Mouse (Mus musculus) embryo, embryonic 11 days (tissue): ENCODE data around the gene Tmem14a.
A peak's percentile ranks its signal among the peaks of the same experiment; 100 is the strongest.
"Not testable (repeated sequence)": the region's sequence is repeated elsewhere in the genome, so short reads cannot be mapped to it uniquely, and the experiment has no call there.

Experiments used
- DNase-seq: peaks from one replicate; pipeline ENCODE4 v3.0.0-alpha.2; 2015

The Tmem14a gene

DNA sequence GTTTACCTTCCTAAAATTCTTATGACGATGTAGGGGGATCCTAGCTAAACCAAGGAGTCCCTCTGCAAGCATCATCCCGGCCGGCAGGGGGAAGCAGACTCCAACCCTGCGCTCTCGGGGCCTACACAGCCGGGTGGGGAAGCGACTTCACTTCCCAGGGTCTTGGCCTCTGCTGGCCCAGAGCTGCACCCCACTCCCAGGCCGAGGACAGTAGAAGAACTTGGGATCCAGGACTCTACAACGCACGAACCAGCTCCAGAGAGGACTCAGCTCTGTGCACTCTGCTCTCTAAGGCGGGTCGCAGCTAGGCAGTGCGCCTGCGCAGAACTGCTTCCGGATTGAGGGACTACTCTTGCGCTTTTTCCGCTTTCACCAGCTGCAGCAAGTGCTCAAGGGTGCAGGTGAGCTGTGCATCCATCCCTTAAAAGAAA lies at the start of gene Tmem14a:
Tmem14a (plus strand) TSS at position 87 of the 431 bp plus-strand sequence.
- DNase-seq: peak; percentile 88

GRCm38 (mm10) chr1:21185196-21185595 lies 33.2 kb upstream of the Tmem14a start:
- no peak for DNase-seq

DNA sequence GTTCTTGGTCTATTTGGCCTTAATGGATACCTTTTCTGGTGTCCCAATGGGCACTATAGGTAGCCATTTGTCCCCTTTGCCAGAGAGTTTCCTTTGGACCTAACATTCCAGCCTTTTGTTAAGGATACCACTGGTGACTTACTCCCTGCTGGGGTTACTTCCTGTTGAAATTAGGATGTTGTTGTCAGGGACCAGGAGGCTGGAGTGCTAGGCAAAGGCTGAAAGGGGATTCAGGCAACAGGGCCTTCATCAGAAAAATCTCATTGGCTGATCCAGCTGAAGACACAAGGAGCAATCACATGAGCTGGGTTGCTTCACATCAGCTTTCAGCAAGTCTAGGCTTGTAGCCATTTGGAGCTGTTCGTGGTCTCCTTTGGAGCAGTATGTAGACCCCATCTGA lies 12.1 kb upstream of the Tmem14a start:
- DNase-seq: no peak

GRCm38 (mm10) chr1:21213537-21213936 lies 4.8 kb upstream of the Tmem14a start:
- DNase-seq: not testable (repeated sequence)

- DNase-seq: not testable (repeated sequence)
Measured at GRCm38 (mm10) chr1:21213991-21214692, 4.2 kb upstream of the Tmem14a start.

DNA sequence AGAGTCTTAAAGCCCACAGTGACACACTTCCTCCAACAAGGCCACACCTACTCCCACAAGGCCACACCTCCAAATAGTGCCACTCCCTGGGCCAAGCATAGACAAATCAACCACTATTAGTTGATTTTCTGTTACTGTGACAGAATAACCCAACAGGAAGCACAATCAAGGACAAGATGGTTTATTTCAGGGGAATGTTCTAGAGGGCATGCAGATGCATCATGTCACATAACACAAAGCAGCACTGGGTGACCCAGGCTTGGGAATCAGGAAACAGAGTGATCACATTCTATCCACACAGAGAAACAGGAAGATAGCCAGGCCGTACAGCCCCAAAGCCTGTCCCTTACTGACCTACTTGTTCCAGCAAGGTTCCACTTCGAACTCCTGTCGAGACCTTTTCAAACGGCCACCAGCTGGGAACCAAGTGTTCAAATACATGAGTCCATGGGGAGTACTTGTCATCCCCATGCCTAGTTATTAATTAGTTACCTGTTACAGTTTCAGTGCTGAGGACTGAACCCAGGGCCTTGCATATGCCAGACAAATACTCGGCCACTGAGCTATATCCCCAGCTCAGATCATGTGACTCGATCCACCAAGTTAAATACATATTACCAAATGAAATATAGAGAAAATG lies 9.5 kb downstream of the Tmem14a start:
- no peak for DNase-seq

DNA sequence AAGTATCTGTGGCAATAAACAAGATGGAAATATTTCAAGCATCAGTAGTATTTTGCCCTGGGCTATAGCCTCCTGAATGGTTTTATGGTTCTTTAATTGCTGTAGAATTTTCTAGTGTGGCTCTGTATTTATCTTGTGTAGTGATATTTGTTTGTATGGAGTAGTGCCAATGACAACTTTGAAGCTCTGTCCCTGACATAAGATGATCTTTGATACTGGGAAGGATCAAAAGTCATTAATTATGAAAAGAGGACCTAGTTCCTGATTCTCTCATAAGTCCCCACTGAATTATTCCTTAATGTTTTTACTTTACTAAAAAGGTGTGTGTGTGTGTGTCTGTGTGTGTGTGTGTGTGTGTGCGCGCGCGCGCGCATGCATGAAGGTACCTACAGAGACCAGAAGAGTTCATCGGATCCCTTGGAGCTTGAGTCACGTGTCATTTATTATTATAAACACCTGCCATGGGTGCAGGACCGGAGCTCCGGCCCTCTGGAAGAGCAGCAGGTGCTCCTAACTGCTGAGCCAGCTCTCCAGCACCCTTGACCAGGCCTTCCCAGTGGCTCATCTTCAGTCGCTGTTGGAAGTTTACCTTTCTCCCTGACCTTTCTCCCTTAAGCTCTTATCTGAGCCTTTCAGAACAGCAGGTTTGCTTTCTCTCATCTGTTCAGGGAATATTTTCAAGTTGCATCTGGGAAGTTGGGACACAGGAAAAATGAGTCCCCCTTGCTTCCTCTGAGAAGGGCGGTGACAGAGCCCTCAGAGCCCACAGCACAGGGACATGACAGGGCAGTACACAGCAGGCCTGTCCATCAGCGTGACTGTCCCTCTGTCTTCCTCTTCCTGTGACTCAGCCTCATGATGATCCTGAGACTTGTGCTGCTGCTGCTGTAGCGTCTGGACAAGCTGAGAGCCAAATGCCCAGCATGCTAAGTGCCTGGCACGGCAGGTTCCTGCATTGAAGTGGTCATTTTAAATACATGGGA lies 10.7 kb downstream of the Tmem14a start:
- not testable (repeated sequence) for DNase-seq

DNA sequence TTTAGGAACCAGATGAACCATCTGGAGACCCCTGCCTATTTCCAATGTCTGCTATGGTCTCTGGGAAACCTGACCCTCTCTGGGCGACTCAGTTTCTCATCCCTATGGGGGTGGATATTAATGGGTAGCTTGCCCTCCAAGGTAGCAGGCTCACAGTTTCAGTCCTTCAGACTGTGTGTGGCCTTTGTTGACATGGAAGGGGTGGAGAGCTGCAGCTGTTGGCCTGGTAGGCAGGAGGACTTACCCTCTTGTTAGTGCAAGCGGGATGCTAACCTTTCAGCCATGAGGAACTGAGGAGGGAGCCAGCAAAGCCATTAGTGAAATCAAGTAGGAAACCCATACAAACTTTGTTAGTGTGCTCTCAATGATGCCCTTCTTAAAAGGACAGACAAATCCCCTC lies 12.0 kb downstream of the Tmem14a start:
- no peak for DNase-seq

DNA sequence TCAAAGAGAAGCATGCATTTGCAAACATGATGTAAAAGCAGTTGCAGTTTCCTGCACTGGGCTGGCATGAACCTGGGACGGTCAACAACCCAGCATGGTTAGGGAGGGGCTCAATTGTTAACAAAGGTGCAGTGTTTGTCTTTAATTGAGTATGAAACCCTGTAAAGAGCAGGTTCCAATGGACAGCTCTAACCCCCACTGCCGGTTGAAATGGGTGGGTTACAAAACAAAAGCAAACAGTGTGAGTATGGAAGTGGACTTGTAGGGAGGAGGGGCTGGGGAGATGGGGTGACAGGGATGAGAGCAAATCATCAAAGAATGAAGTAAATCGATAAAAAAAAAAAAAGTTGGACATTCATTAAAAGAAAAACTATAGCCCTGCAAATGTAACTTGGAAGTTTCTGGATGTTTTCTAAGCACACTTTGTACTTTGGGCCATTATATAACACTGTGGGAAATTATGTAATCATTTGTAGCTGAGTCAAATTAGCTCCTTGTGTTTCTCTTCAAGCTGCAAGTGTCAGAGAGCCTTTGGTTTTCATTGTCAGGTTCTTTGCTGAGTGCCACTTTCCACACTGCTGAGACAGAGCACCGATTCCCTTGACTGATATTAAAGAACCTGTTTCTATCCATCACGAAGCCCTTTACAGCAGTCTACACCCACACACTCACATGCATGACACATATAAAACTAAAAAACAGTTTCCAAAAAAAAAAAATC lies 13.5 kb downstream of the Tmem14a start:
- no peak for DNase-seq

- no peak for DNase-seq
Measured at GRCm38 (mm10) chr1:21232516-21232915, 14.1 kb downstream of the Tmem14a start.

GRCm38 (mm10) chr1:21235359-21235758 lies 17.0 kb downstream of the Tmem14a start:
- no peak for DNase-seq

DNA sequence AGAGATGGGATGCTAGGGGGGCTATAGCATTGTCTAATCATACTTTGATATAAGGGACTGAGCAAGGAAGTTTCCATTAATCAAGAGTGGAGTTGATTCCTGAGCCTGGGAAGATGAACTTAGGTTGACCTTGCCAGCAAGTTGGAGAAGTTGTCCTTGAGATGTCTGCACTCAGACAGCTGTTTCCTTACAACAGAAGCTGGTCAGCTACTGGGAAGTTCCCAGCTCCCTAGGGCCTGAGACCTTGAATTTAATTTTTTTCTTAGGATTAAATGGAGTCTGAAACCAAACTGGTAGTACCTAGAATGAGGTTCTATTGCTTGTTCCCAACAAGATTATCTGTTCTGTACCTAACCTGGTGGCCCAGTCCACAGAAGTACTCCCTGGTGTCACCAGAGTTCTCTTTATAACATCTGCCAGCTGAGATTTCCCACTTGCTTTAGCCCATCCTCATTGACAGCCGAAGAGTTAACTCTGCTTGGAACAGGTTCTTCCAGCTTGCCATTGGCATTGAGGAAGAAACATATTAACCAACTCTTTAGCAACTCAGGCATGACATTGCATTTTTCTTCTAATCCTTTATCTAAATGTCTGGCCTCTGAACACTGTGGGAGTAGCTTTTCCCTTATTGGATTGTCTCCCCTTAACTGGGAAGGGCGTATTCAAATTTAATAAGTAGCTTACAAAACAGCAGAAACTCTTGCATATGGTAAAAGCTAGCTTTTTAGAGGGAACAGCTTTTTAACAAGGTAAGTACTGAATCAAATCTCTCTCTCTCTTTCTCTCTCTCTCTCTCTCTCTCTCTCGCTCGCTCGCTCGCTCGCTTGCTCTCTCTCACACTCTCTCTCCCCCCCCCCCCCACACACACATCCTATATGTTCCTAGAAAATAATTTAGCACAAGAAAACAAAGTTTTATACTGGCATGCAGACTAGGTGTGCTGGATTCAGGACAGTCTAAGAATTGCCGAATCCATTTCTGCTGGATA lies 21.8 kb downstream of the Tmem14a start, which contains the start of gene Gsta3:
Gsta3 (plus strand) TSS at position 679 of the 988 bp plus-strand sequence.
- no peak for DNase-seq

GRCm38 (mm10) chr1:21241096-21241495 lies 22.7 kb downstream of the Tmem14a start:
- no peak for DNase-seq

- no peak for DNase-seq
Measured at GRCm38 (mm10) chr1:21244290-21244960, 26.1 kb downstream of the Tmem14a start.

- DNase-seq: no peak
Measured at GRCm38 (mm10) chr1:21246136-21246535, 27.8 kb downstream of the Tmem14a start.

- no peak for DNase-seq
Measured at GRCm38 (mm10) chr1:21247896-21248295, 29.5 kb downstream of the Tmem14a start.

DNA sequence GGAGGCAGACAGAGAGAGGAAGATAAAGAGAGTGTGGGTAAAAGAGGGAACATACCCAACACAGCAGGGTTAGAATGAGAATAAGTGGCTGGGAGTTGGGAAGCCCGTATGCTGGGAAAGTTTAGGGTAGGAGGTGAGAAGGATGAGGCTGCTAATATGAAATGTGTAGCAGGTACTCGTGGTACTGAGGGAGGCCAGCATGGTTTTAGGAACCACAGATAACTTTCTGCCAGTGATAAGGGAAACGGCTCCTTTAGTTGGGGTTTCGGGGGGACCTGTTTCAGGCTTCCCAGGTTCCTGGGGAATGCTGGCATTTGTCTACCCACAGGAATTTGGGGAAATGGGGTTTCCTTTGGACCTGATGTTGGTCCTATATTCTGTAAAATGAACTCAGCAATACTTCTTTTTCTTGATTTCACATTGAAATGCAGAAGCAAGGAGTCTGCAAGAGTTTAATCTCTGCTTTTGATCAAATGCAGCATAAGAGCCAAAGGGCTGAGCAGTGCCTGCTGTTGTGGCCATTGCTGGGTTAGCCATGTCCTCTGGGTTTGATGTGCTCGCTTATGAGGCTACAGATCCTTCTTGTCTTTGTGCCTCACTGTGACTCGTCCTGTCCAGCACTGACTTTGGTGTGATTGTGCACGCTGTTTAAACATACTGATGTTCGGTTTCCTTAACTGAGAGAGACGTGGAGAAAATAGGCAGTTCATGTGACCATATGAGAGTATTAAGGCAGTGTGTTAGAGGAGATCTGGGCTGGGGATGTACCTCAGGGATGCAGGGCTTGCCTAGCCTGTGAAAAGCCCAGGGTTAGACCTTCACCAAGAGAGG lies 30.4 kb downstream of the Tmem14a start:
- no peak for DNase-seq

- DNase-seq: peak; percentile 7
Measured at GRCm38 (mm10) chr1:21251661-21252060, 33.3 kb downstream of the Tmem14a start.

GRCm38 (mm10) chr1:21252566-21253302 lies 34.4 kb downstream of the Tmem14a start:
- DNase-seq: no peak
